Mouse (Mus musculus) left cerebral cortex, adult 9 months (tissue): ENCODE measurements around the gene Borcs7.

Experiments
- DNase-seq, 2 experiments: peaks; one replicate each; pipeline ENCODE4 v3.0.0; 2022; ENCODE audit warnings: low spot score in 2 of 2

The Borcs7 gene

GRCm38 (mm10) chr19:46662784-46663183 is 26.9 kb upstream of the Borcs7 start:
- DNase-seq: no peak

GRCm38 (mm10) chr19:46665474-46665873 is 24.2 kb upstream of the Borcs7 start:
- no peak for DNase-seq

- DNase-seq: no peak
These were observed 22.4 kb upstream of the Borcs7 start for GRCm38 (mm10) chr19:46667300-46667699.

DNA sequence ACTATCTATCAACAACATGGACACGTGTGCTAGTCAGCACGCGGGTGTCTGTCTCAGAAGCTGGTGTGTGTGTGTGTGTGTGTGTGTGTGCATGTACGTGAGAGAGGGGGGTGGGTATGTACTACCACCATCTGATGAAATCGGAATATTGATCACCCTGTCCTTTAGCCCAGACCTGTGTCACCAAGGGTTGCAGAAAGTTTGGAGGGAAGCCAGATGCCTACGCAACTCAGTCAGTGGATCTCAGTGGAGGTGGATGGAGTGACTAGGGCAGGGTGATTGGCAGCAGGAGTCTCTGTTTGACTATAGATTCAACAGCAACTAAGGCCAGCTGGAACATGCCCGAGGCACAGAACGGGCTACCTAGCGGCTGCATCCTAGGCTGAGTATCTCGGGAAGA is 21.4 kb upstream of the Borcs7 start:
- no peak for DNase-seq

GRCm38 (mm10) chr19:46669802-46670201 is 19.9 kb upstream of the Borcs7 start:
- no peak for DNase-seq

- DNase-seq: peak in 1 of 2 experiments; percentile 59
These were observed 19.0 kb upstream of the Borcs7 start for GRCm38 (mm10) chr19:46670691-46671090.

DNA sequence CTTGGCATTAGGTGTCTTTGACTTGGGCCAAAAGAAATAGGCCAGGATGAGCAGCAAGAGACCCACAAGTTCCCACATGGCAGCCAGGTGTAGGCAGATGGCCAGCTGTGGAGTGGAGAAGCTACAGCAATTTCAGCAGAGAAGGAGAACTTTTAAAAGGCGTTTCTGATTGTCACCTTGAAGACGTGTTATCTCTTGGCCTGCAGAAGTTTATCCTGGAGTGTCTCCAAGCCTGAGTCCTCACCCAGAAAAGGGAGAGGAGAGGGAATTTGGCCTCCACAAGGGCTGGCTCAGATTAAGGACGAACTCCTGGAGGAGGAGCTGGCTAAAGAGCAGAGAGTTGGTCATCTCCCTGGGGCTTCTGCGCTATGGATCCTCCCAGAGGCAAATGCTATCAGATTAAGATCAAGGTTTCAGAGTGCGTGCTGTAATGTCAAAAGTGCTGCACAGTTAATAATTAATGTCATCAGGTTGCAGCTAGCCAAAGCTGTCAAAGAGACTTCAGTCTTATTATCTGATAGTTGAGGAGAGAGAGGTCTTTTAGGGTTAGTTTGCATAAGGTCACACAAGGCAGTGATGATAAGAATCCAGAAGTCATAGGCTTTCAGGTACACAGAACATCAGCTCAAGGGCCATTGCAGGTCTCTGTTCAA is 16.8 kb upstream of the Borcs7 start, which contains the start of gene Cyp17a1:
Gene Cyp17a1, minus strand, starts transcription at position 407 of the 653 bp plus-strand sequence.
- no peak for DNase-seq

GRCm38 (mm10) chr19:46675641-46676040 is 14.1 kb upstream of the Borcs7 start:
- no peak for DNase-seq

DNA sequence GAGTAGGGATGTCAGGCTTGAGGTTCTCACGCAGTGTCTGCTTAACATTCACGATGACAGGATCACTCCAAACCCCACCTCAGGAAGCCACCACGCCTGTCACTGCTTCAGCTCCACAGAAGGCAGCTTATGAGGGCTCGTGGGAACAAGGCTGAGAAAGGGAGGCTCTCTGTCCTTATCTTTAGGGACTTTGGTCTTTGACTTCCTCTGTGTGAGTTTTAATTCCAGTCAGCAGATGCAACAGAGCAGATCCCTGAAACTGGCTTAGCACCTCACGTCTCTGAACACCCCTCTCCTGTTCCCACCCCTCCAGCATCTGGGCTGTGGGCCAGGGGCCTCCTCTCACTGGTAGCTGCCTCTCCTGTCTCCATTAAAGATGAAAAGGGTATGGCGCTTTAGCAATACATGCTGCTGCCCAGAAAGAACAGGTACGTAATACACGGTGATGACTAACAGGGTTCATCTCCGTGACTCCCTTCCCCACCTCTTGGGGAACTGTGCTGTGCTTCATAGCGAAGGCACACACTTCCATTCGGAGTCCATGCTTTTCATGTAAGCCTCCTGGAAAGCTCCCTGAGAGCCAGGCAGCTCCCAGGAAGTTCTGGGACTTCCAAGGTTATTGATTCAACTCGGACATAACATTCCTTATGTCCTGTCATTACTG is 9.9 kb upstream of the Borcs7 start:
- DNase-seq: no peak

- DNase-seq: no peak
These were observed 681 bp downstream of the Borcs7 start for GRCm38 (mm10) chr19:46690387-46690786.

DNA sequence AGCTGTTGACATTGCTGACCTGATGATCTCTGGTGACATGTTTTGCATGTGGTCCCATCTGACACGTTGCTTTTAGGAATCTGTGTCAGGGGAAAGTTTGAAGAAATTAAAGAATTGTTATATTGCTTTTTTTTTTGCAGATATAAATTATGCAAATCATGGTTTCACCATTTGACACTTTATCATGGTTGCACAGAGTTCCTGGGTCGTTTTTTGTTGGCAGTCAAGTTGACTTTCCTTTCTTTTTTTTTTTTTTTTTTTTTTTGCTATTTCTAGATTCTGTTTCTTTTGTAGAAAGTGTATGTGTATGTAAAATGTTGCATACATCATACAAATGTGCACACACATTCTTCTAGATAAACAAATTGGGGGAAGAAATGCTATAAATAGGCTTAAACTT is 1.4 kb downstream of the Borcs7 start:
- DNase-seq: no peak

DNA sequence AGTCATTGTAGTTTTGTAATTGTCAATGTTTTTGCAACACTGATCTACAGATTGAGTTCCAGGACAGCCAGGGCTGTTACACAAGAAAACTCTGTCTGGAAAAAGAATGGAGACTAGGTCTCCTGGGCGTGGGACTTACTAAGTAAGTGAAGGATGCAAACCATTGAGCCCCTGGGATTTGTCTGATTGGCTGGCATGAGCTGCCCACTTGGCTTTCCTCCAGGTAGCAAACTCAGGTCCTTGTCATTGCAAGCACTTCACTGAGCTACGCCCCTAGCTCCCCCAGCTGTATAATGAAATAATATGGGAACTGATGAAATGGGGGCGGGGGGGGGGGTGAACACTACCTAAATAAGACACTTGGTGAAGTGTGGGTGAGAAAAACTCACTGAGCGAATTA is 3.4 kb downstream of the Borcs7 start:
- DNase-seq: no peak

DNA sequence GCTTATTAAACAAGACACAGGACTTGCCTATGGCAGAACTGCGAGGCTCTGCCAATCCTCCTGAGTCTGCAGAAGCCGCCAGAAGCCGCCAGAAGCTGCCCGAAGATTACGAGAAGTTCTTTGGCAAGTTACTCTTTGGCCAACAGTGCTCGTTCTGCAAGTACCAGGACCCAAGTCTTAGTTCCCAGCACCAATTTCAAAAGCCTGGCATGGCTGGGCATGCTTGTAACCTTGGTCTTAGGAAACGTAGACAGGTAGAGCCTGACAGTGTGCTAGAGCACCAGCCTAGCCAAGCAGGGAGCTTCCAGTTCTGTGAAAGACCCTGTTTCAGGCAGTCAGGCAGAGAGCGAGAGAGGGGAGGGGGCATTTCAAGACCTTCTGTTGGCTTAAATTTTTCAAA is 6.8 kb downstream of the Borcs7 start:
- no peak for DNase-seq

GRCm38 (mm10) chr19:46696943-46697342 is 7.2 kb downstream of the Borcs7 start:
- no peak for DNase-seq

- DNase-seq: no peak
These were observed 8.3 kb downstream of the Borcs7 start for GRCm38 (mm10) chr19:46697840-46698517.

DNA sequence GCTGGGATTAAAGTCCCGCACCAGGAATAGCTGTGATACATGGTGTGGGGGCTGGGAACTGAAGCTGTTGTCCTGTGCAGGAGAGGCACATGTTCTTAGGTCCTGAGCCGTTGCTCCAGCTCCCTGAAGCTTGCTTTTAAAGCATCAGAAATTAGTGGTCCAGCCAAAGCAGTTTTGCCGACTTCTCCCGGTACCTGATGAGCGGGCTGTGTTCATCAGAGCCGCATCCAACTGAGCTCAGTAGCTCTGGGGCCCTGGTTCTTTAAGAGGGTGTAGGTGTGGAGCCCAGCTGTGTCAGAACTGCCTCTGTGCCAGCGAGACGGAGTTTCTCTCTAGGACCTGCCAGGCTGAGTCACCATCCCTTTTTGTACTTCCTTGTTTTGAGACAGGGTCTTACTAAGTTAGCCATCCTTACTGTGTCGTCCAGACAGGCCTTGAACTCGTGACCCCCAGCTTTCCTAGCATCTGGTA is 9.3 kb downstream of the Borcs7 start:
- peak in 1 of 2 experiments; percentile 35 for DNase-seq

GRCm38 (mm10) chr19:46701156-46701555 is 11.4 kb downstream of the Borcs7 start:
- no peak for DNase-seq

DNA sequence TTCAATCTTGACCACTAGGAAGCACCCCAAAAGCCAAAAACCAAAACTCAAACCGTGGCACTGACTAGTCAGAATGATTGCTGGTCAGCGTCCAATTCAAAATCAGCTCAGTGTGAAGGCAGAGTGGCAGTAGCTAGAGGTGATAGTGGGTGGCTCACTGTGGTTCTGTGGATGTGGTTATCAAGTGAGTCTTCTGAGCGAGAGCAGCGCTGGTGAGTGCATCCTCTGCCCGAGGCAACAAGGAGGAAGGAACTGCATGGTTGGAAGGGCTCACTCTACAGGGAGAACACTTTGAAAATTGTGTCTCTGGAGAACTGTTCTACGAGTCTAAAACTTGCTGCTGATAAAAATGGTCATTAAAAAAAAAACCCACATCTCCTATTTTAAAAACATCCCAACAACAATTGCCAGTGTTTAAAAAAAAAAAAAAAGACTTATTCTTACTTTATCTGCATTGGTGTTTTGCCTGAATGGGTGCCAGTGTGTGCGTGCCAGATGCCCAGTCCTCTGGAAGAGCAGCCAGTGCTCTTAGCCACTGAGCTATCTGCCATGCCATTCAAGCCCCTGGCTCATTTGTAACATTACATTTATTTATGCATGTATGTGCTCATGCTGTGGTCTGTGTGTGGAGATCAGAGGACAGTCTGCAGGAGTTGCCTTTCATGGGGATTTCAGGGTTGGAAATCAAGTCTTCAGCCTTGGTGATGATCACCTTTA is 16.2 kb downstream of the Borcs7 start:
- no peak for DNase-seq

DNA sequence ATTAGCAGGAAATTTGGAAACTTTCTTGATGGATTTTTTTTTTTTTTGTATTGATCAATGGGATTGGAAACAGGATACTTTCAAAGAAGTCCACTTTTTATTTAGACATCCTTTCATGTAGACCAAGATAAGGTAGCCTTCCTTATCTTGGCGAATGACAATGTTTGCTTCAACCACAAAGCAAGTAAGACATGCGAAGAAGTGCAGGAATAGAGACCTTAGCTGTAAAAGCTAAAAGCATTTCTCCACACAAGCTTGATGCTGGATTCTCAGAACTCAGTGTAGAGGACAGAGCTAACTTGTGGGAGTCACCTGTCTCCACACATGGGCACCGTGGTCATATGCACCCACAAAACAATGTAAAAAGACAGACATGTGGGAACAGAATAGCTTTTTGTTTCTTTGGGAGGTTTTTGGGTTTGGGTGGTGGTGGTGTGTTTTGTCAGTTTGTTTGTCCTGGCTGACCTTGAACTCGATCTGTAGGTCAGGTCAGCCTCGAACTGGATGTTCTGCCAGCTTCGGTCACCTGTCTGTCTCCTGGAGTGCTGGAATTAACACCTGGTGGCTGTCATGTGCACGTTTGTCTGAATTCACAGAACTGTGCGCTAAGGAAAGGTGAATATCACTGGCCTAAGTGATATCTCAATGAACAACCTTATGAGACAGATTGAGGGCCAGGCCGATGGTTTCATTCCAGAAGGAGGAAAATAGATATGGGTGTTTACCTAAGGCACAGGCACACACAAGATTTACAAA is 17.0 kb downstream of the Borcs7 start:
- no peak for DNase-seq

- peak in 1 of 2 experiments; percentile 51 for DNase-seq
These were observed 17.8 kb downstream of the Borcs7 start, which contains the start of gene As3mt for GRCm38 (mm10) chr19:46707296-46708151. Gene As3mt (plus strand): TSS chr19:46707458.
